Mouse (Mus musculus): ENCODE measurements at regions not wholly inside any gene's neighbourhood (a gene's known extent, or its start where the extent isn't known, plus 50 kb on each side); places are given as distances from the start of the nearest gene placed in this dataset. TPM values are rescaled to one million over a fixed set of nuclear protein-coding genes. Genes with fewer than 3 reads are reported as not detected.

Small RNA genes lying in the stretch of these regions (microRNA-seq; reads per million reads assigned to microRNA genes)
- gene Mir129-2 (8.0 reads per million, percentile 26 among the genes with 10 or more reads in this experiment), gene Mir129b (not detected)

All from left cerebral cortex, postnatal 10 days (tissue).